Mouse (Mus musculus): Measurements from ENCODE around the gene Angptl1.

DNA sequence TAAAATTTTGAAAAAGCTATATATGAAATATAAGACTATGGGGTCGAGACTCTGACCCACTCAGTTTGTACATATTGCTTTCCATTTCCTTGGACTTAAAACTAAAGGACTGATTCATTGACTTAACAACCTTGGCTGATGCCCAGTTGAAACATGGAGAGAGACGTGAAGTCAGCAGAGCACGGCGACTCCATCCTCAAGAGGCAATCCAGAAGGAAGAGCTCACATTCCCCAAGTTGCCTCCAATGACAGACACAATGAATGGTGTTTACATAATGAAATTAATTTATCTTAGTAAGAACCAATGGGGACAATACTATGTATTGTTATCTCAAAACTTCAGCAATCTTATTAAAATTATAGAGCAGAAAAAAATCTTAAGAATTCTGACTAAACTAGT is 16.2 kb downstream of the Angptl1 start:
- TF ChIP-seq RAD21 (IDR thresholded peaks at IDR 0.05; ENCODE audit: low read depth, low read length): no peak
- no peak for TF ChIP-seq EP300 (IDR thresholded peaks at IDR 0.05; ENCODE audit: low read length)
- no peak for TF ChIP-seq ZMIZ1 (IDR thresholded peaks at IDR 0.05; ENCODE audit: low read depth, low read length)
- TF ChIP-seq MAFK (IDR thresholded peaks at IDR 0.05; ENCODE audit: insufficient replicate concordance, low read length): no peak
- TF ChIP-seq POLR2A (IDR thresholded peaks at IDR 0.05; ENCODE audit: low read depth, low read length): no peak
- no peak for TF ChIP-seq CTCF (conservative IDR thresholded peaks at IDR 0.05 in 1 of 2, IDR thresholded peaks at IDR 0.05 in 1 of 2; ENCODE audit: low read depth in 2 of 2, low read length in 2 of 2)
- no peak for TF ChIP-seq NRF1 (IDR thresholded peaks at IDR 0.05; ENCODE audit: low read depth, low read length)
- no peak for TF ChIP-seq POLR2AphosphoS2 (IDR thresholded peaks at IDR 0.05; ENCODE audit: low read depth, low read length)

Measured in CH12.LX (cell line).